Mouse (Mus musculus) heart, postnatal 0 days (tissue): ENCODE results near the gene Tbl1xr1. TPM values are rescaled to one million over a fixed set of nuclear protein-coding genes. Genes with fewer than 3 reads are reported as not detected.

Experiments used
- ATAC-seq: fragments of 200-750 bp; cut with Nextera tagmentation; 2 replicates; pipeline ENCODE4 v1.8.0; 2017; ENCODE audit warnings: low read depth, moderate number of reproducible peaks, moderate library complexity; ENCODE audit not compliant: insufficient read depth
- DNase-seq: peaks from one replicate; pipeline ENCODE4 v3.0.0-alpha.2; 2016; ENCODE audit warnings: low spot score
- H3K27ac ChIP-seq: fragments of 300-500 bp; sonication (generic); 2 replicates; pipeline ENCODE4 v1.5.1; 2014; ENCODE audit warnings: low read depth, mild to moderate bottlenecking
- H3K27me3 ChIP-seq: fragments of 300-500 bp; sonication (generic); 2 replicates; pipeline ENCODE4 v1.6.1; 2014; ENCODE audit warnings: low read length, mixed read lengths; ENCODE audit not compliant: control insufficient read depth, insufficient read depth
- H3K36me3 ChIP-seq: fragments of 300-500 bp; sonication (generic); replicated peaks from 2 replicates; pipeline ENCODE4 v1.6.1; 2014; ENCODE audit warnings: low read length, mixed read lengths; ENCODE audit not compliant: control insufficient read depth, insufficient read depth
- H3K4me1 ChIP-seq: fragments of 300-500 bp; sonication (generic); 2 replicates; pipeline ENCODE4 v1.6.1; 2014; ENCODE audit warnings: antibody characterized with exemption; ENCODE audit not compliant: control insufficient read depth, insufficient read depth
- H3K4me2 ChIP-seq: fragments of 300-500 bp; sonication (generic); 2 replicates; pipeline ENCODE4 v1.6.1; 2014; ENCODE audit warnings: low read depth, mild to moderate bottlenecking, low read length, moderate library complexity
- H3K4me3 ChIP-seq: fragments of 300-500 bp; sonication (generic); 2 replicates; pipeline ENCODE4 v1.5.1; 2014; ENCODE audit warnings: low read depth, low read length
- H3K9ac ChIP-seq: fragments of 300-500 bp; sonication (generic); replicated peaks from 2 replicates; pipeline ENCODE4 v1.6.1; 2014; ENCODE audit warnings: low read depth, low read length, mixed read lengths
- H3K9me3 ChIP-seq: fragments of 300-500 bp; sonication (generic); replicated peaks from 2 replicates; pipeline ENCODE4 v1.6.1; 2016; ENCODE audit warnings: low read length; ENCODE audit not compliant: control insufficient read depth
- CTCF ChIP-seq: IDR thresholded peaks from 2 replicates; pipeline ENCODE4 v1.5.1; 2016; ENCODE audit warnings: antibody characterized with exemption, control low read depth, low read depth
- EP300 ChIP-seq: IDR thresholded peaks from 2 replicates; pipeline ENCODE4 v1.6.1; 2016; ENCODE audit warnings: antibody characterized with exemption, low read depth
- WGBS: fragments of 180-500 bp; shearing (Covaris S2); extraction: QIAGEN DNeasy Blood & Tissue Kit; methylation state at CpG from one replicate; pipeline ENCODE4 v1.1.7; 2014; 5-methylcytosine and 5-hydroxymethylcytosine counted together
- polyA plus RNA-seq: library from polyadenylated mRNA; unstranded; fragments of >200 nt; fragmentation: Nextera tagmentation; extraction: Ambion mirVana; gene quantifications from 2 replicates; pipeline ENCODE4 v1.2.1, GENCODE M21; 2015
- total RNA-seq: library from RNA; depleted of rRNA; stranded (reverse); fragments of >200 nt; gene quantifications from 2 replicates; pipeline ENCODE4 v1.2.3, GENCODE M21; 2014; ENCODE audit warnings: low replicate concordance

The Tbl1xr1 gene
- total and polyA plus RNA-seq, 2 experiments from 2014 or later: 7.7 to 17.2 TPM

GRCm38 (mm10) chr3:22056664-22057328 is 19.7 kb upstream of the Tbl1xr1 start:
- TF ChIP-seq EP300: no peak
- TF ChIP-seq CTCF: no peak
- Histone ChIP-seq H3K27me3 (no peaks in the 10 kb centered on the region), H3K9me3 (no peaks in the 10 kb centered on the region), H3K4me2 (no peak overlapping the region), H3K4me1 (no peaks in the 10 kb centered on the region), H3K9ac (no peak overlapping the region), H3K27ac (no peak overlapping the region), H3K36me3 (no peaks in the 10 kb centered on the region), H3K4me3 (no peak overlapping the region)
- WGBS: 79% methylated on average over 4 of the region's 4 CpGs
- no peak for ATAC-seq
- DNase-seq: no peak

DNA sequence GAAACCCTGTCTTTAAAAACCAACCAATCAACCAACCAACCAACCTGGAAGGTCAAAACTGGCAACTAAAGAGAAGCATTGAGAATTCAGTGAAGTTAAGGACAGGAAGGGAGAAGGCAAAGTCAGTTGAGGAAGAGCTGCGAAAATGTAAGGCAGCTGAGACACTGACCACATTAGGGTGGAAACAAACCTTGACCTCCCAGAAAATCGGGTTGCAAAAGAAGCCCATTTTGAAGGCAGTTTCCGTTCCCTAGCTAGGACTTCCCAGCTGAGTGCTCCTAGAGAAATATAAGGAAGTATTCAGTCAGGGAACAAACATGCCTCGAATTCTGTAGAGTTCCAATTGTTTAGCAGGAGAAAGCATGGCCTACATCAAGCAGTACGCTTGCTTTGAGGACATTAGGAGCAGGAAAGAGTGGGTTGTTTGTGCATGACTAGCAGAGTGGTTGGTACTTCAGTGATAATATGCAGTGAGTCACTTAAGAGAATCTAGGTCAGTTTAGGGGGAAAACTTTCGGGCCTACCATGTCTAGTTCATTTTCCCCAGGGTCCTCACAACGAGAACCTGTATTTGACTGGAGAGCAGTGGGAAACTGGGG is 18.1 kb upstream of the Tbl1xr1 start:
- Histone ChIP-seq H3K4me2 (no peak overlapping the region), H3K36me3 (no peaks in the 10 kb centered on the region), H3K9me3 (no peaks in the 10 kb centered on the region), H3K4me3 (no peak overlapping the region), H3K27me3 (no peaks in the 10 kb centered on the region), H3K27ac (no peak overlapping the region), H3K9ac (no peak overlapping the region), H3K4me1 (no peaks in the 10 kb centered on the region)
- DNase-seq: no peak
- WGBS: 78% methylated on average over 7 of the region's 7 CpGs
- no peak for ATAC-seq
- TF ChIP-seq CTCF (no peak), EP300 (no peak)

DNA sequence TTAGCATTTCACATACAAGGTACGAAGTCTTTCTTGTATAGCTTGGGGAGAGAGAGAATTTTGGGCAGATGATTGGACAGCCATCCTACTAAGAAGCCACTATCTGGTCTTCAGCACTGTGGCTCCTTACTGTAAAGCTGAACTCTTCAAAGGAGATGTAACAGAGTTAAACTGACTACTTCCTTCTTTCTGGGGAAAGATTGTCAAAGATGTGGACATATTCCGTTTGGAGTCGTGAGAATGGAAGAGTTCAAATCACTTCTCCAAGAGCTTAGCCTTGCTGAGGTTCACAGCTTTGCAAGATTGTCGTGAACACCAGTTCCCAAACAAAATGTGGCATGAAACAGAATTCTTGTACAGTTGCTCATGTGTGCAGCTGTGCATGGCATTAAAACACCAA is 15.3 kb upstream of the Tbl1xr1 start:
- Histone ChIP-seq H3K9me3 (no peaks in the 10 kb centered on the region), H3K27ac (no peak overlapping the region), H3K27me3 (no peaks in the 10 kb centered on the region), H3K36me3 (no peaks in the 10 kb centered on the region), H3K4me2 (no peak overlapping the region), H3K4me3 (no peak overlapping the region), H3K9ac (no peak overlapping the region), H3K4me1 (no peaks in the 10 kb centered on the region)
- ATAC-seq (no peak), DNase-seq (no peak)
- 87% methylated on average over 4 of the region's 4 CpGs for WGBS
- TF ChIP-seq CTCF: no peak
- TF ChIP-seq EP300: no peak

GRCm38 (mm10) chr3:22068621-22069020 is 7.8 kb upstream of the Tbl1xr1 start:
- H3K36me3 ChIP-seq: no peaks in the 10 kb centered on the region
- no peak overlapping the region for H3K4me3 ChIP-seq
- H3K27me3 ChIP-seq: no peaks in the 10 kb centered on the region
- no peaks in the 10 kb centered on the region for H3K4me1 ChIP-seq
- 66% methylated on average over 5 of the region's 5 CpGs for WGBS
- H3K9me3 ChIP-seq: no peaks in the 10 kb centered on the region
- DNase-seq (no peak), ATAC-seq (no peak)
- TF ChIP-seq EP300 (no peak), CTCF (no peak)
- H3K9ac ChIP-seq: no peak overlapping the region
- no peak overlapping the region for H3K4me2 ChIP-seq
- no peak overlapping the region for H3K27ac ChIP-seq

DNA sequence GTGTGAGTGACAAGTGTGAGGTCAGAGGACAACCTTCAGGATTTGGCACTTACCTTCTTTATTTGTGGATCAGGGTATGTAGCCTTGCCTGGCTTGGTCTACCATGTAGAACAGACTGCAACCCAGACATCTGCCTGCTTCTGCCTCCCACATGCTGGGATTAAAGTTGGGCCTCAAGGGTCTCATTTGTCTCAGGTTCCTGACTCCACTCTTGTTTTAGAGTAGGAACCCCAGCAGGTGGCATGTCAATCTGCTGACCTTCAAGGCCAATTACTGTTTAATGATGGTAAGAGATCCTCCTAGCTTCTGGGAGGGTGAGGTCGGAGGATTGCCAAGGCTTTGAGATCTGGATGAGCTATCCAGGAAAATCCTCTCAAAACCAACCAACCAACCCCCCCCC is 2.5 kb upstream of the Tbl1xr1 start:
- Histone ChIP-seq H3K36me3 (no peaks in the 10 kb centered on the region), H3K4me1 (peaks cover 22% of the 10 kb centered on the region), H3K4me3 (no peak overlapping the region), H3K9ac (no peak overlapping the region), H3K27ac (no peak overlapping the region), H3K27me3 (no peaks in the 10 kb centered on the region), H3K9me3 (no peaks in the 10 kb centered on the region), H3K4me2 (no peak overlapping the region)
- WGBS: 96% methylated on average over 1 of the region's 1 CpGs
- ATAC-seq: no peak
- TF ChIP-seq CTCF: no peak
- TF ChIP-seq EP300: no peak
- DNase-seq: no peak
